In the genomic region with DNA sequence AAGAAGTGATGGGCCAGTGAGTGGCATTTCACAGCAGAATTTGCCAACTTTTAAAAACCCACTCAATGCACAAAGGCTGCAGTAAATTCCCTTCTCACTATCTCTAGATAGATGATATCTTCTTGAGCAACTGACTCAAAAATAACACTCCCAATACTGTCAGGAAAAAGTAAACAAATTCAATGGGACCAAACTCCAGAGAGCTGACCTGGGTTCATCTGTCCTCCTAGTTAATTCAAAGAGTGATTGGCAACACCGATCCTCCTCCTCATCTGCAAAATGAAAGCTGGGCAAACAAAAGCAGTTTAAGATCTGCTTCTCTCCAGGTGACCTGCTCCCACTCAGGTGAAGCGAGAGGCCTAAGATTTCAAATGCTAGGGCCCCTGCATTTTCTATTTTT, we compare ENCODE assay signal across 27 mouse cellular contexts.
"Had no signal": no experiment of that assay in that cellular context is flagged by ENCODE, and none has a peak within 500 bp of the region (broad histone marks: within the 10 kb centered on the region; RNA-seq: fewer than 3 reads in every experiment).

No protein-coding gene starts in this region.

- H3K4me2 ChIP-seq: heart, embryonic 12.5 days; hindbrain, embryonic 12.5 days; hindbrain, embryonic 14.5 days; intestine, embryonic 15.5 days; kidney, embryonic 15.5 days; limb, embryonic 12.5 days; liver, embryonic 13.5 days; liver, embryonic 15.5 days had no signal

- H3K9ac ChIP-seq: heart, embryonic 12.5 days; hindbrain, embryonic 12.5 days; hindbrain, embryonic 14.5 days; intestine, embryonic 15.5 days; kidney, embryonic 15.5 days; limb, embryonic 12.5 days; liver, embryonic 13.5 days; liver, embryonic 15.5 days had no signal

- H3K36me3 ChIP-seq: heart, embryonic 10.5 days; heart, embryonic 12.5 days; hindbrain, embryonic 10.5 days; hindbrain, embryonic 12.5 days; intestine, embryonic 15.5 days; kidney, embryonic 15.5 days; limb, embryonic 10.5 days; limb, embryonic 12.5 days; liver, embryonic 13.5 days; liver, embryonic 15.5 days had no signal

- H3K4me1 ChIP-seq: heart, embryonic 10.5 days; heart, embryonic 12.5 days; hindbrain, embryonic 10.5 days; hindbrain, embryonic 12.5 days; intestine, embryonic 15.5 days; kidney, embryonic 15.5 days; limb, embryonic 10.5 days; limb, embryonic 12.5 days; liver, embryonic 13.5 days; liver, embryonic 15.5 days had no signal

- DNase-seq: gastrocnemius, adult 2 months; gastrocnemius, postnatal 10 days; gastrocnemius, postnatal 25 days; heart, adult 18-20 months; heart, postnatal 10 days; heart, postnatal 4 days; kidney, adult 18-20 months; kidney, adult 8-10 months; kidney, postnatal 10 days; kidney, postnatal 25 days; kidney, postnatal 4 days; liver, embryonic 13.5 days had no signal

- ATAC-seq: hindbrain, embryonic 16.5 days; inflammation-experienced regulatory T-cells, adult 6 months; intestine, embryonic 15.5 days; intestine, postnatal 0 days had no signal

- H3K4me3 ChIP-seq: gastrocnemius, adult 2 months; heart, embryonic 10.5 days; heart, embryonic 12.5 days; hindbrain, embryonic 10.5 days; hindbrain, embryonic 12.5 days; intestine, embryonic 15.5 days; kidney, embryonic 15.5 days; layer of hippocampus, adult 2 months; left cerebral cortex, adult 2 months; limb, embryonic 10.5 days; limb, embryonic 12.5 days; liver, embryonic 13.5 days; liver, embryonic 15.5 days had no signal

- H3K9me3 ChIP-seq: heart, embryonic 10.5 days; heart, embryonic 12.5 days; hindbrain, embryonic 10.5 days; hindbrain, embryonic 12.5 days; intestine, embryonic 15.5 days; kidney, embryonic 15.5 days; limb, embryonic 10.5 days; limb, embryonic 12.5 days; liver, embryonic 13.5 days; liver, embryonic 15.5 days had no signal

- H3K27me3 ChIP-seq: heart, embryonic 12.5 days; hindbrain, embryonic 12.5 days; intestine, embryonic 15.5 days; kidney, embryonic 15.5 days; limb, embryonic 12.5 days; liver, embryonic 13.5 days; liver, embryonic 15.5 days had no signal

- H3K27ac ChIP-seq: gastrocnemius, adult 2 months; heart, embryonic 10.5 days; hindbrain, embryonic 10.5 days; hindbrain, embryonic 12.5 days; hindbrain, embryonic 14.5 days; intestine, embryonic 15.5 days; kidney, embryonic 15.5 days; layer of hippocampus, adult 2 months; left cerebral cortex, adult 2 months; limb, embryonic 10.5 days; limb, embryonic 12.5 days; liver, embryonic 13.5 days; liver, embryonic 15.5 days had no signal
